Mouse (Mus musculus): ENCODE data around the gene C2. TPM values are rescaled to one million over a fixed set of nuclear protein-coding genes. Genes with fewer than 3 reads are reported as not detected.

C2 gene
- total RNA-seq (2021), result 1 to 10 TPM; 1.8 to 3.1 TPM
- long read RNA-seq, experiment 1, partial matches to known transcripts, result 0 of 2 reads
- long read RNA-seq, experiment 1, other reads (novel, unspliced or antisense), result 1 of 2 reads
- long read RNA-seq, experiment 2, partial matches to known transcripts, result 0 of 2 reads
- long read RNA-seq, experiment 2, other reads (novel, unspliced or antisense), result 0 of 2 reads

- DNase-seq, result peak; percentile 81
- intact Hi-C loops (cut with DNase I; ENCODE audit: low total_unique reads), result no loop called here
Measured at GRCm38 (mm10) chr17:34898160-34898586, at the start of gene C2, which contains the start of gene Ehmt2. TSS of gene C2 (minus strand) at chr17:34898265. TSS of gene Ehmt2 (plus strand) at chr17:34898469.

DNA sequence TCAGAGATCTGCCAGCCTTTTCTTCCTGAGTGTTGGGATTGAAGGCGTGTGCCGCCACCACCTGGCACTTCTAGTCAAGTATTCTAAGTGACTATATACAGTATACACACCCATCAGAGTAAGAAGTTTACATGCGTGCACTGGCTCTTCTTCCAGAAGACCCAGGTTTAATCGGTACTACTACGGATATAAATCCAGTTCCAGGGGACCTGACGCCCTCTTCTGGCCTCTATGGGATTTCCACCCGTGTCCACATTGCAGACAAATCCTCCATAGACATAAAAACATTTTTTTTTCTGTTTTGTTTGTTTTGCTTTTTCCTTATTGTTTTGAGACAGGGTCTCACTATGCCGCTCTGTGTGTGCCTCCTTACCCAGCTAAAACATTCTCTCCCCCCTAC, 49.5 kb upstream of the C2 start:
- no peak for DNase-seq
- intact Hi-C loops (cut with DNase I; ENCODE audit: low total_unique reads), result no loop called here

DNA sequence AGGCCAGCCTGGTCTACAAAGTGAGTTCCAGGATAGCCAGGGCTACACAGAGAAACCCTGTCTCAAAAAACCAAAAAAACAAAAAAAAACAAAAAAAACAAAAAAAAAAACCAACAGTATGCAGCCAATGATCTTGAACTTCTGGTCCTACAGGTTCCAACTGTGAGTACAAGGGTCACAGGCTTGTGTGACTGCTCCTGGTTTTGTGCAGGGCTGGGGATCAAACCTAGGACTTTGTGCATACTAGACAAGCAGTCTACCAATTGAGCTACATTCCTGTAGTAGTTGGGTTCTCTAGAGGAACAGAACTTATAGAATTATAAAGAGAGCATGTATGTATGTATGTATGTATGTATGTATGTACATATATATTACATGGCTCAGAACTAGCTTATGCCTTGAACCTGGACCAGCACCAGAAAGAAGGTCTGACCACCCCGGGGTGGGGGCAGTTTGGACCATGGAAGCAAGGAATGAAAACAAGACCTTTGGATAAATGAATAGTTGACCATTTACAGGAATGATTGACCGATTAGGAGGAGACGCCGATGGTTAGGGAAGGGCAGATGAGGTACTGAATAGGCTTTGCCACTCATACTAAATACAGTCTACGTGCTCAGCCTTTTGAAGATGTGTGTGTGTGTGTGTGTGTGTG, 48.5 kb upstream of the C2 start:
- DNase-seq, result no peak
- intact Hi-C loops (cut with DNase I; ENCODE audit: low total_unique reads), result no loop called here

- intact Hi-C loops (cut with DNase I; ENCODE audit: low total_unique reads), result no loop called here
- DNase-seq, result no peak
Measured at GRCm38 (mm10) chr17:34944362-34944761, 46.3 kb upstream of the C2 start.

DNA sequence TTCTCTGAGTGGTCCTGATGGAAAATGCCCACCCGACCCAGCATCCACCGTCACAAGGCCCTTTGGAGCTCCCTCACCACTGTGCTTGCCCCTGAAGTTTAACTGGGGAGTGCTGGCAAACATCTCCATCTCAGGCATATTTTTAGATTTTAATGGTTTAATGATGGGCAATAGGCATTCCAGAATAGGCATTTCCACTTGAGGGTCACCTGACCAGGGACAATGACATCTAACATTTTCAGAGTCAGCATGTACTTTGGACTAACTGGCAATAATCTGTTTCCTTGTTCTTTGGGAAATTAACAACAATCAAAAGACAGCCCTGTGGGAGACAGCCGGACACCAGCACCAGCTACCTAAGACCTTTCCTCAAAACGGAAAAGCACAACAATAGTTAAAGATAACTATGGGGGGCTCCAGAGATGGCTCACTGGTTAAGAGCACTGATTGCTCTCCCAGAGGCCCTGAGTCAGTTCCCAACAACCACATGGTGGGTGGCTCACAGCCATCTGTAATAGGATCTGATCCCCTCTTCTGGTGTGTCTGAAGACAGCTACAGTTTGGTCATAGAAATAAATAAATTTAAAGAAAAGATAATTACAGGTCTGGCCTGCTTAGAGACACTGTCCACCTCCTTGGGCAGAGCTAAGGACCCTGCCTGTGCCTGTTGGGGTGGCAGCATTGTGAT, 45.2 kb upstream of the C2 start:
- DNase-seq, result no peak
- intact Hi-C loops (cut with DNase I; ENCODE audit: low total_unique reads), result no loop called here

DNA sequence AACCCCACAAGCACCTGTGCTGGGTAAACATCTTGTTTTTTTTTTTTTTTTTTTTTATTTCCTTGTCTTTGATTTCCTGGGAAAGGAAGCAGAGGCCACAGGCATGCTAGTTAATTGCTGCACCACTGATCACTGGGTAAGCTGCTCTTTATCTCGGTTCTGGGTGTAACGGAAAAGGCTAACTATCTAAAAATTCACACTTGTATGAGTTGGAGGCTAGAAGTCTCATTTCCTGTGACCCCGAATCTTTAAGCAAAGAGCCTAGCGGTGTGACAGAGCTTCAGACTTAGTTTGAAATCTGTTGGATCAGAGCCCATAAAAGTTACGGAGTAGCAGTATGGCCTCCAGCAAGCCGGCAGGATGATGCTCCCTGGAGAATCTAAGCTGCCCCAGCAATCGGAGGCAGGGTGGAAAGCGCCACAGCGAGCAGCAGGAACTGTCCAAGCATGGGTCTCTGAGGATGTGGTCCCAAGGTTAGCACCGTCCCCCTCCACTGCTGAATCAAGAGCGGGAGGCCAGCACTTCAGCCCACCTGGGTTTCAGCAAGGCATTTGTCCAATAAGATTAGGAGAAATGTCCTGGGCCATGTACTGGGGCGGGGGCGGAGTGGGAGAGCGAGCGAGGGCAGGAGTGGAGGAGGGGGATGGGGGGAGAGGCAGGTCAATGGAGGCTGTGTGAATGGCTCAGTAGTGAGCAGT, 43.4 kb upstream of the C2 start:
- intact Hi-C loops (cut with DNase I; ENCODE audit: low total_unique reads), result no loop called here

DNA sequence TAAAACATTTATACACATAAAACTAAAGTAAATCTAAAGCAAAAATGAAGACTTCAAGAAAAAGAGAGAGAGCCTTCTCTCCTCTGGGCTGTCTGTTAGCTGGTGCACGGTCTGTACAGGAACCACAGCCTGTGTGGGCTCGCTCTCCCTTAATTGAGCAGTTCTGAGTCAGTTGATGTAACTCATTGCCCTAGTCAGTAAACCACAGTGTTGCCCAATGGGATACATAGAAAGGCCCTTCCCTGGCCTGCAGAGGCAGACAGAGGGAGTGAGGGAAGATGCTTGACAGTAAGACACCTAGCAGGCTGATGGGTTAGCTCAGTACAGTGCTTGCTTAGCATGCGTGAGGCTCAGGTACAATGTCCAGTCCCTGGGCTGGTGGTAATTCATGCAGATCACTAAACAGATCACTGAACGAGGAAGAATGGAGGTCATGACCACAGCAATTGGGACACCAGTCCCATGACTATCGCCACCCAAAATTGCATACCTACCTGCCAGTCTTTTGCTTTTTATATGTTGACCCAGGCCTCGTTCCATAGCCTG, 40.0 kb upstream of the C2 start:
- intact Hi-C loops (cut with DNase I; ENCODE audit: low total_unique reads), result no loop called here
- no peak for DNase-seq

More for the DNA sequence above, 43.4 kb upstream of the C2 start:
- no peak for DNase-seq

GRCm38 (mm10) chr17:34934830-34935229, 36.8 kb upstream of the C2 start:
- intact Hi-C loops (cut with DNase I; ENCODE audit: low total_unique reads), result no loop called here
- DNase-seq, result no peak

GRCm38 (mm10) chr17:34934031-34934430, 36.0 kb upstream of the C2 start:
- intact Hi-C loops (cut with DNase I; ENCODE audit: low total_unique reads), result no loop called here
- DNase-seq, result no peak

GRCm38 (mm10) chr17:34932287-34932686, 34.2 kb upstream of the C2 start:
- intact Hi-C loops (cut with DNase I; ENCODE audit: low total_unique reads), result no loop called here

DNA sequence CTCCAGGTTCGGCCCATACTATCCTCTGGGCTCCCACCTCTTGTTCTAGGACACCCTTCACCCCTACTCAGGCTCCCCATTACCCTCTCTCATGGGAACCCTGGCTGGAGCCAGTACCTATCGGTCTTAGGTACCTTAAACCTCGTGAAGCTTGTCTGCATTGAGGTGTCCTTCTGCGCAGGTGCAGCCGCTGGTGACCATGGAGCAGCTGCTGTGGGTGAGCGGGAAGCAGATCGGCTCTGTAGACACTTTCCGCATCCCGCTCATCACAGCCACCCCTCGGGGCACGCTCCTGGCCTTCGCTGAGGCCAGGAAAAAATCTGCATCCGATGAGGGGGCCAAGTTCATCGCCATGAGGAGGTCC, 33.7 kb upstream of the C2 start:
- intact Hi-C loops (cut with DNase I; ENCODE audit: low total_unique reads), result no loop called here
- no peak for DNase-seq

More at GRCm38 (mm10) chr17:34932287-34932686, 34.2 kb upstream of the C2 start:
- DNase-seq, result no peak

DNA sequence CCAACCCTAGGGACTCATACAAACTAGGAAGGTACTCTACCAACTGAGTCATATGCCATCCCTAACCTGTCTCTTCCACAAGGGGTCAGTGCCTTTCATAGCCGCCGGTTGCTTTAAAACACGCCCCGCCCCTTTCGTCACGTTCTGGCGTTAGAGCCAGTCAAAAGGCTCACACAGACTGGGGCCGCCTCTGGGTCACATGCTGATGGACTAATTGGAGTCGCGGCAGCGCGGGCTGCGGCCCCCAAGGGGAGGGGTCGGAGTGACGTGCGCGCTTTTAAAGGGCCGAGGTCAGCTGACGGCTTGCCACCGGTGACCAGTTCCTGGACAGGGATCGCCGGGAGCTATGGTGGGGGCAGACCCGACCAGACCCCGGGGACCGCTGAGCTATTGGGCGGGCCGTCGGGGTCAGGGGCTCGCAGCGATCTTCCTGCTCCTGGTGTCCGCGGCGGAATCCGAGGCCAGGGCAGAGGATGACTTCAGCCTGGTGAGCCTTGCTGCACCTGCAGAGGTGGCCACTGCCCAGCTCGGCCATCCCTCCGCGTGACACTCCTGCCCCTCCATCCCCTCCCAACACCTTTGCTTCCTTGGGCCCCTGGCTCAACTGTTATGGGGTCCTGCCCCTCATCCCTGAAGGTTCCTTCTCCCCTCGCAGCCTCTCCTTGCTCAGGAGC, 33.1 kb upstream of the C2 start, which contains the start of gene Neu1:
TSS of gene Neu1 (plus strand) at position 193 of the 674 bp plus-strand sequence.
- intact Hi-C loops (cut with DNase I; ENCODE audit: low total_unique reads), result no loop called here

GRCm38 (mm10) chr17:34928841-34929240, 30.8 kb upstream of the C2 start:
- DNase-seq, result no peak
- intact Hi-C loops (cut with DNase I; ENCODE audit: low total_unique reads), result no loop called here

More for the DNA sequence above, 33.1 kb upstream of the C2 start, which contains the start of gene Neu1:
- DNase-seq, result peak; percentile 99

- no peak for DNase-seq
- intact Hi-C loops (cut with DNase I; ENCODE audit: low total_unique reads), result no loop called here
Measured at GRCm38 (mm10) chr17:34927306-34928019, 29.4 kb upstream of the C2 start.

DNA sequence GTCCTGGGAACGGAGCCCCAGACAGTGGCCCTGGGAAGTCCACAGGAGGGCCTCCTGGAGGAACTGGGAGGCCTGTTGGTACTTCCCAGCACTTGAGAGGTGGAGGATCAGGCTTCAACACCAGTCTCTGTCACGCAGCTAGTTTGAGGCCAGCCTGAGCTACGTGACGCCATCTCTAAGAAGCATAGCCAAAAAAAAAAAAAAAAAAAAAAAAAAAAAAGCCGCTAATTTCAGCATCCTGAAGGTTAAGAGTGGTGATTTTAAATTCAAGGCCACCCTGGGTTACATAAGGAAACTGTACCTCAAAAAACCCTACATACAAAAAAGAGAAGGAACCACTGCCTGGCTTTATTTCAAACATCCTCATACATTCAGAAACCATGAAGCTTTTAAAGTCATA, 26.2 kb upstream of the C2 start:
- DNase-seq, result no peak
- intact Hi-C loops (cut with DNase I; ENCODE audit: low total_unique reads), result no loop called here

GRCm38 (mm10) chr17:34922939-34923338, 24.9 kb upstream of the C2 start:
- intact Hi-C loops (cut with DNase I; ENCODE audit: low total_unique reads), result no loop called here
- DNase-seq, result no peak

DNA sequence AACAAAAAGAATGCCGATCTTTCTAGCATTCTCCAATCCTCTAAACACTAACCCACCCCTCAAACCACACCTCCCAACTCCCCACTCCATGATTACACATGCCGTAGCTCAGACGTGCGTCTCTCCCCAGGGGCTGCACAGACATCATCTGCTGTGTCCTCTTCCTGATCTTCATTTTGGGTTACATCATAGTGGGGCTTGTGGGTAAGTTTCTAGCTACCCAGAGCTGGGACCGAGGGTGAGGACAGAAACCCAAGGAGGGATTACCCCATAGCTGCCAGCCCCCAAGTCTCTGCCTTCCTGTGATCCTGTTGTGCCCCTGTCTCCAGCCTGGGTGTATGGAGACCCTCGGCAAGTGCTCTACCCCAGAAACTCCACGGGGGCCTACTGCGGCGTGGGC, 19.1 kb upstream of the C2 start:
- intact Hi-C loops (cut with DNase I; ENCODE audit: low total_unique reads), result loop anchor here (10.0 kb wide), 1 partner anchor 68 kb away; the partner anchor contains the start of gene Lsm2
- DNase-seq, result no peak

GRCm38 (mm10) chr17:34916316-34916715, 18.3 kb upstream of the C2 start:
- no peak for DNase-seq
- intact Hi-C loops (cut with DNase I; ENCODE audit: low total_unique reads), result loop anchor here (10.0 kb wide), 1 partner anchor 68 kb away; the partner anchor contains the start of gene Lsm2

Data from gastrocnemius, postnatal 14 days (tissue).